Comparison of ENCODE assay signal across 9 mouse cellular contexts in the genomic region with DNA sequence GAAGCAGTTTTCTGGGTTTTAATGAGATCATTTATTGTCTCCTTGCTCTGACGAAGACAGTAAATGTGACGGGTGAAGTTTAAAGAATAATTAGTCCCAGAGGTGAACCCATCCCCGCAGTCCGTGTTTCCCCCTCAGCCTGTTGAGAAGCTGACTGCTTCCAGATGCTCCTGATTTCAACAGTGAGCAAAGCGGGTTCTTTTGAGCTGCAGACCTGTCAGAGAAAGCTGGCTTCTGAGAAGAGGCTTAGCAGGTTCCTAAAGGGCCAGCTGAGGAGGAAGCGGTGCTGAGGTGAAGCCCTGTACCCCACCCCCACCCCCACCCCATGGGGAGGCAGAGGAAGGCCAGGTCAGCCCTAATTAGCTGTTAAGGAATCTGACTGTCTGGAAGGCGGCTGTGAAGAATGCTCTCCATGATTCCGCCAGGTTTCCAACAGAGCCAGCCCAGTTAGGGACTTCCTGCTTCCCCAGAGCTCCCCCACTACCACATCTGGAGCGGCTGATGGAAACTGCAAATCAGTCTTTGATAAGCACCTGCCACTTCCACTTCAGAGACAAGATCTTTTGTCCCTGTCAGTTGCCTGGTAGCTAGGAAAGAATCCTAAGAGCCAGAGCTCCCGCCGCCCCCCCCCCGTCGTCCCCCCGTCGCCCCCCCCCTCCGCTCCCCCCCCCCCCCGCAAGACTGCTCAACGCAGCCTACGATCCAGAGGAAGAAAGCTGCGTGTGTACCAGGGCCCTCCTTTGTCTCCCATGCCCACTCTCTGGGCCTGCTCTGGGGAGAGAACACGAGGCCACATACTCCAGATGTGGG. TPM values are rescaled to one million over a fixed set of nuclear protein-coding genes. Genes with fewer than 3 reads are reported as not detected.
DNase-seq lines count a peak whose midpoint lies in the region; ATAC-seq and TF ChIP-seq lines count a peak whose summit lies in the region.
"Had no signal": no experiment of that assay in that cellular context is flagged by ENCODE, and none has a peak within 500 bp of the region (broad histone marks: within the 10 kb centered on the region; RNA-seq: fewer than 3 reads in every experiment).

No protein-coding gene starts in this region.

- H3K4me2 ChIP-seq in lung, embryonic 16.5 days (ENCODE audit: low read depth, low read length) = no peak overlapping the region
- peak overlapping the region; percentile 38 for H3K4me2 ChIP-seq in embryonic facial prominence, embryonic 13.5 days
- no peak overlapping the region for H3K4me2 ChIP-seq in hindbrain, postnatal 0 days (ENCODE audit: low read depth, low read length)
- peak overlapping the region; percentile 28 for H3K4me2 ChIP-seq in neural tube, embryonic 12.5 days (replicated peaks)

- TF ChIP-seq CTCF in hindbrain, postnatal 0 days (IDR thresholded peaks at IDR 0.05; ENCODE audit: low read depth) = no peak

- H3K27ac ChIP-seq in lung, embryonic 16.5 days (ENCODE audit: low read length) = no peak overlapping the region
- H3K27ac ChIP-seq in embryonic facial prominence, embryonic 13.5 days = peak overlapping the region; percentile 86
- no peak overlapping the region for H3K27ac ChIP-seq in hindbrain, postnatal 0 days
- peak overlapping the region; percentile 32 for H3K27ac ChIP-seq in neural tube, embryonic 12.5 days

- no peak overlapping the region for H3K4me3 ChIP-seq in lung, embryonic 16.5 days (ENCODE audit: low read length)
- H3K4me3 ChIP-seq in embryonic facial prominence, embryonic 13.5 days = no peak overlapping the region
- no peak overlapping the region for H3K4me3 ChIP-seq in hindbrain, postnatal 0 days (ENCODE audit: low read length)
- no peak overlapping the region for H3K4me3 ChIP-seq in neural tube, embryonic 12.5 days
- H3K4me3 ChIP-seq: myocyte had no signal

- 8% methylated on average over 14 of the region's 21 CpGs for WGBS in lung, embryonic 16.5 days
- 5% methylated on average over 14 of the region's 21 CpGs for WGBS in embryonic facial prominence, embryonic 13.5 days
- 7% methylated on average over 16 of the region's 21 CpGs for WGBS in hindbrain, postnatal 0 days
- WGBS in neural tube, embryonic 12.5 days = 6% methylated on average over 17 of the region's 21 CpGs

- H3K27me3 ChIP-seq in lung, embryonic 16.5 days (ENCODE audit: control insufficient read depth, insufficient read depth, low read depth, low read length) = no peaks in the 10 kb centered on the region
- H3K27me3 ChIP-seq in embryonic facial prominence, embryonic 13.5 days = no peaks in the 10 kb centered on the region
- no peaks in the 10 kb centered on the region for H3K27me3 ChIP-seq in hindbrain, postnatal 0 days (ENCODE audit: insufficient read depth, low read length)
- no peaks in the 10 kb centered on the region for H3K27me3 ChIP-seq in neural tube, embryonic 12.5 days (replicated peaks)

- no peaks in the 10 kb centered on the region for H3K36me3 ChIP-seq in lung, embryonic 16.5 days (ENCODE audit: control insufficient read depth, insufficient read depth, low read length)
- no peaks in the 10 kb centered on the region for H3K36me3 ChIP-seq in embryonic facial prominence, embryonic 13.5 days
- H3K36me3 ChIP-seq in hindbrain, postnatal 0 days (ENCODE audit: insufficient read depth, low read length) = no peaks in the 10 kb centered on the region
- H3K36me3 ChIP-seq in neural tube, embryonic 12.5 days = no peaks in the 10 kb centered on the region

- ATAC-seq in lung, embryonic 16.5 days (ENCODE audit: low read depth) = peak; percentile 9; the same call in 1 of the 2 replicates
- no peak for ATAC-seq in embryonic facial prominence, embryonic 13.5 days (ENCODE audit: insufficient number of reproducible peaks, insufficient read depth, low FRiP score, low TSS enrichment, low read depth)
- peak; percentile 52; the same call in 1 of the 2 replicates for ATAC-seq in hindbrain, postnatal 0 days
- ATAC-seq in neural tube, embryonic 12.5 days (ENCODE audit: low FRiP score, low read depth) = no peak
- no peak for ATAC-seq in erythroblast, adult 5-6 weeks (replicated peaks; ENCODE audit: low FRiP score, poor library complexity, severe bottlenecking)
- ATAC-seq in inflammation-experienced regulatory T-cells, adult 6 months = no peak

- 0 out of 2 replicates have a peak, but pooled peaks cover 2% of the 10 kb centered on the region for H3K9me3 ChIP-seq in lung, embryonic 16.5 days (ENCODE audit: control insufficient read depth, low read length)
- no peaks in the 10 kb centered on the region for H3K9me3 ChIP-seq in embryonic facial prominence, embryonic 13.5 days
- H3K9me3 ChIP-seq in hindbrain, postnatal 0 days (ENCODE audit: low read length) = no peaks in the 10 kb centered on the region
- H3K9me3 ChIP-seq in neural tube, embryonic 12.5 days = no peaks in the 10 kb centered on the region

- no peak for DNase-seq in lung, adult 18-20 months
- peak; percentile 20 for DNase-seq in hindbrain, postnatal 0 days (ENCODE audit: low spot score)
- no peak for DNase-seq in right cerebral cortex, postnatal 36 days (ENCODE audit: low spot score in 2 of 2)

- H3K4me1 ChIP-seq in lung, embryonic 16.5 days (replicated peaks; ENCODE audit: control insufficient read depth, insufficient read depth, low read length) = peaks cover 37% of the 10 kb centered on the region
- peaks cover 84% of the 10 kb centered on the region for H3K4me1 ChIP-seq in embryonic facial prominence, embryonic 13.5 days
- H3K4me1 ChIP-seq in hindbrain, postnatal 0 days (ENCODE audit: insufficient read depth, low read length) = no peaks in the 10 kb centered on the region
- peaks cover 18% of the 10 kb centered on the region for H3K4me1 ChIP-seq in neural tube, embryonic 12.5 days

- H3K9ac ChIP-seq in lung, embryonic 16.5 days (ENCODE audit: low read length) = no peak overlapping the region
- H3K9ac ChIP-seq in embryonic facial prominence, embryonic 13.5 days = no peak overlapping the region
- no peak overlapping the region for H3K9ac ChIP-seq in hindbrain, postnatal 0 days (replicated peaks; ENCODE audit: low read length)
- no peak overlapping the region for H3K9ac ChIP-seq in neural tube, embryonic 12.5 days

RNA-seq across cellular contexts. Expression of a gene that starts 25.4 kb away (rescaled TPM):
- 8.6 and 9.3 TPM in 2 replicates for polyA plus RNA-seq in lung, embryonic 16.5 days (2015; fragmentation: Nextera tagmentation; extraction: Ambion mirVana)
- polyA plus RNA-seq in embryonic facial prominence, embryonic 13.5 days (2015; fragmentation: Nextera tagmentation; extraction: Ambion mirVana) = 9.0 and 9.8 TPM in 2 replicates
- 5.4 and 6.9 TPM in 2 replicates for total RNA-seq in hindbrain, postnatal 0 days (2014; rRNA removed)
- 3.5 and 3.7 TPM in 2 replicates for polyA plus RNA-seq in hindbrain, postnatal 0 days (2015; fragmentation: Nextera tagmentation; extraction: Ambion mirVana)
- 7.0 and 7.2 TPM in 2 replicates for polyA plus RNA-seq in neural tube, embryonic 12.5 days (2016; fragmentation: Nextera tagmentation; extraction: Ambion mirVana)
- total RNA-seq in erythroblast, adult 5-6 weeks (2015; ENCODE audit: low replicate concordance) = 0.63 TPM in 1 of 2 replicates, not detected in the other
- total RNA-seq in erythroblast, adult 5-6 weeks (2017; ENCODE audit: low replicate concordance) = not detected in 2 replicates
- polyA plus RNA-seq in inflammation-experienced regulatory T-cells, adult 6 months (2017; shearing (Covaris generic)) = 1 to 10 TPM in 2 of 3 experiments, under 1 TPM in 1; 0.84 to 2.9 (median 2.8) TPM

RNA-seq across cellular contexts. Expression of a gene that starts 59.1 kb away (rescaled TPM):
- 6.1 and 9.4 TPM in 2 replicates for polyA plus RNA-seq in lung, embryonic 16.5 days (2015; fragmentation: Nextera tagmentation; extraction: Ambion mirVana)
- 70.8 and 71.4 TPM in 2 replicates for polyA plus RNA-seq in embryonic facial prominence, embryonic 13.5 days (2015; fragmentation: Nextera tagmentation; extraction: Ambion mirVana)
- total RNA-seq in hindbrain, postnatal 0 days (2014; rRNA removed) = 5.3 and 5.4 TPM in 2 replicates
- 13.2 and 14.2 TPM in 2 replicates for polyA plus RNA-seq in hindbrain, postnatal 0 days (2015; fragmentation: Nextera tagmentation; extraction: Ambion mirVana)
- polyA plus RNA-seq in neural tube, embryonic 12.5 days (2016; fragmentation: Nextera tagmentation; extraction: Ambion mirVana) = 25.2 and 25.7 TPM in 2 replicates
- total RNA-seq in erythroblast, adult 5-6 weeks (2015; ENCODE audit: low replicate concordance) = not detected in 2 replicates
- not detected in 2 replicates for total RNA-seq in erythroblast, adult 5-6 weeks (2017; ENCODE audit: low replicate concordance)
- polyA plus RNA-seq in inflammation-experienced regulatory T-cells, adult 6 months (2017; shearing (Covaris generic)) = not detected

Comparison
In these comparisons a context has a peak if more than half of its experiments do, and no peak if none do; other contexts are left out.
1. ATAC-seq: peak in lung, embryonic 16.5 days (single experiment) and hindbrain, postnatal 0 days (single experiment); none in embryonic facial prominence, embryonic 13.5 days (single experiment), neural tube, embryonic 12.5 days (single experiment), erythroblast, adult 5-6 weeks (single experiment) and inflammation-experienced regulatory T-cells, adult 6 months (single experiment).
2. H3K27ac ChIP-seq: peak in embryonic facial prominence, embryonic 13.5 days (single experiment) and neural tube, embryonic 12.5 days (single experiment); none in lung, embryonic 16.5 days (single experiment) and hindbrain, postnatal 0 days (single experiment).
3. H3K4me2 ChIP-seq: peak in embryonic facial prominence, embryonic 13.5 days (single experiment) and neural tube, embryonic 12.5 days (single experiment); none in lung, embryonic 16.5 days (single experiment) and hindbrain, postnatal 0 days (single experiment).